Mouse (Mus musculus): Measurements from ENCODE around the gene Bex6. TPM values are rescaled to one million over a fixed set of nuclear protein-coding genes. Genes with fewer than 3 reads are reported as not detected.

Bex6 gene
- polyA plus RNA-seq, 1 experiment from 2014 or later = not detected

DNA sequence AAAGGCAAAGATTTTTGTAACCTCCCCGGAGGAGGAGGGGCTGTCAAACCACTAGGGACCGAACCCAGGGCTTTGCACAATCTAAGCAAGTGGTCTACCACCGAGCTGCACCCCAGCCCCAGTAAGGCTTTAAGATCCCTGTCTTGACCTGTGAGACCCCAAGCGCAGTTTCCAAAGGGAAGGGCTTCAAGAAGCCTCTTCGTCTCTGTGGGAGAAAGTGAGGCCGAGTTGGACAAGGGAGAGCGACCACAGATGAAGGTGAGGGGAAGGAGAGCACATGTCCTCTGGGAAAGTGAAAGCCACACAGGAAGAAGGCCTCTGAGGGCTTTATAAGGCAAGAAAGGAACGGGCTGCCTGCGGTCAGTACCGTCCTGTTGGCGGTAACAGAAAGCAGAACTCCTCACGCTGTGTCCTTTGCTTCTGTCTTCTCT lies 10.4 kb downstream of the Bex6 start:
- H3K9me3 ChIP-seq (ENCODE audit: control insufficient read depth, low read length) = no peaks in the 10 kb centered on the region
- ATAC-seq (ENCODE audit: low FRiP score) = no peak
- H3K9ac ChIP-seq (ENCODE audit: low read length) = no peak overlapping the region
- no peak overlapping the region for H3K4me3 ChIP-seq (ENCODE audit: low read depth, low read length)
- H3K27me3 ChIP-seq (ENCODE audit: control insufficient read depth, insufficient read depth, low read length) = no peaks in the 10 kb centered on the region
- no peaks in the 10 kb centered on the region for H3K4me1 ChIP-seq (ENCODE audit: control insufficient read depth, insufficient read depth, low read length)
- no peaks in the 10 kb centered on the region for H3K36me3 ChIP-seq (ENCODE audit: control insufficient read depth, insufficient read depth, low read length)
- H3K4me2 ChIP-seq = no peak overlapping the region
- peak; percentile 67 for DNase-seq (ENCODE audit: low spot score, missing footprints)
- 53% methylated on average over 12 of the region's 12 CpGs for WGBS
- H3K27ac ChIP-seq (ENCODE audit: low read depth, low read length) = no peak overlapping the region

DNA sequence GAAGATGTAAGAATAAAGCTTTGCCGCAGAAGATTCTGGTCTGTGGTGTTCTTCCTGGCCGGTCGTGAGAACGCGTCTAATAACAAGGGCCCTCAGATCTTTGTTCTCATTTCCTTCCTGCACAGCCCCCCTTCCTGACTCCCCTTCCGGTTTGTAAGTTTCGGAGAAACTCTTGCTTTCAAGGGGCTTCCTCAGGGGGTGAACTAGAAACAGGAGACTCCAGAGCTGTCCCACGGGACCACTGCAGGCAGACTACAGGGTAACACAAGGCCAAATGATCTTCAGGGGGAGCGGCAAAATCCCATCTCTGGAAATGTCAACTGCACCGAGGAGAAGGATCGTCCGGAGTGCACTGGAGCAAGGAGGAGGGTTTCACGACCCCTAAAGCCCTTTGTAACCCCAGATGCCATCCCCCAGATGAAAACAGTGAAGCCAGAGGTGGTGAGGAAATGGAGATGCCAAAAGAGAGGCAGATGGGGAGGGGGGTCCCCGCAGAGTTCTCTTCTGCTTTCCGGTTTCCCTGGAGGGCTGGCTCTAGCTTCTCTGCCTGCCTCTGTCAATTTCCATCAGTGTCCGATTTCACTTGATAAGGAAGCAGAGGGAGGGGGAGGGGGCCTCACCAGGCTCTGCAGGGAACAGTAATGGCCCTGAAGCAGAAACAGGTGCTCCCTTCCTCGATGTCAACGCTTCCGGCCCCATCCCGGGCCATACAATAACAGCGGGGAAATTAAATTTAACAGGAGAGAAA lies 20.8 kb downstream of the Bex6 start:
- H3K4me2 ChIP-seq = no peak overlapping the region
- no peak overlapping the region for H3K9ac ChIP-seq (ENCODE audit: low read length)
- ATAC-seq (ENCODE audit: low FRiP score) = no peak
- no peaks in the 10 kb centered on the region for H3K36me3 ChIP-seq (ENCODE audit: control insufficient read depth, insufficient read depth, low read length)
- no peak overlapping the region for H3K27ac ChIP-seq (ENCODE audit: low read depth, low read length)
- H3K9me3 ChIP-seq (ENCODE audit: control insufficient read depth, low read length) = no peaks in the 10 kb centered on the region; the same call in 1 of the 2 replicates
- no peak overlapping the region for H3K4me3 ChIP-seq (ENCODE audit: low read depth, low read length)
- no peak for DNase-seq (ENCODE audit: low spot score, missing footprints)
- H3K27me3 ChIP-seq (ENCODE audit: control insufficient read depth, insufficient read depth, low read length) = no peaks in the 10 kb centered on the region
- no peaks in the 10 kb centered on the region for H3K4me1 ChIP-seq (ENCODE audit: control insufficient read depth, insufficient read depth, low read length)
- WGBS = 70% methylated on average over 21 of the region's 21 CpGs

DNA sequence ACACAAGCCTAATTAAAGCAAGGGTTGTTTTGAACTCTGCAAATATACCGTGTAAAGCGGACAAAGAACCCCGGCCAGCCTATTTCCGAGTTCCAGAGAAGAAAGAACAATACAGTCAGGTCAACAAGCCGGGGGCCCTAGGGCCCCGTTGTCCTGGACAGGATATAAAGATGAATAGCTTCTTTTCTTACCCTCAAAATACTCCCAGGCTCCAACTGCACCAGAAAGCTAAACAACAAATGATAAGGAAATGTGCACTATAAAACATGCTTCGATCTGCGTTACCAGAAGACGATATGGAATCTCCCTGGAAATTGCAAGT lies 21.3 kb downstream of the Bex6 start:
- H3K4me1 ChIP-seq (ENCODE audit: control insufficient read depth, insufficient read depth, low read length) = no peaks in the 10 kb centered on the region
- no peak overlapping the region for H3K4me2 ChIP-seq
- no peaks in the 10 kb centered on the region; the same call in 1 of the 2 replicates for H3K9me3 ChIP-seq (ENCODE audit: control insufficient read depth, low read length)
- no peak for DNase-seq (ENCODE audit: low spot score, missing footprints)
- WGBS = 63% methylated on average over 9 of the region's 9 CpGs
- H3K27me3 ChIP-seq (ENCODE audit: control insufficient read depth, insufficient read depth, low read length) = no peaks in the 10 kb centered on the region
- H3K9ac ChIP-seq (ENCODE audit: low read length) = no peak overlapping the region
- H3K36me3 ChIP-seq (ENCODE audit: control insufficient read depth, insufficient read depth, low read length) = no peaks in the 10 kb centered on the region
- no peak for ATAC-seq (ENCODE audit: low FRiP score)
- H3K4me3 ChIP-seq (ENCODE audit: low read depth, low read length) = no peak overlapping the region
- H3K27ac ChIP-seq (ENCODE audit: low read depth, low read length) = no peak overlapping the region

DNA sequence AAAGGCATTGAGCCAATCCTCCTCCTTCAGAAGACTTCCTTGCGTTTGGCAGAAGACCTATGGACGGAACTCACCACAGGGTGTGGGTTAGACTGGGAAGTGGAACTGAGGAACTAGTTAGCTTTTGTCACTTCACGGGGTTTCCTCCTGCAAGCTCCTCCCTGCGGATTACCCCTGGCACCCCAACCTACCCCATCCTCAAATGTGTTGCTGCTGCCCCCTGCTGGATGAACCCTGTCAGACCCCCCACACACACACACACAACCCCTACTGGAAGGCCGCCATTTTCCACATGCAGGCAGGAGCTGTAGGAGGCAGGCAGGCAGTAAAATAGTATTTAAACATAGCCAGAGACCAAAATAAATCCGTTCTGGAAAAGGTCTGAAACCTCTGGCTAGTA lies 23.1 kb downstream of the Bex6 start:
- 76% methylated on average over 6 of the region's 6 CpGs for WGBS
- ATAC-seq (ENCODE audit: low FRiP score) (no peak), DNase-seq (ENCODE audit: low spot score, missing footprints) (no peak)
- H3K4me1 ChIP-seq (ENCODE audit: control insufficient read depth, insufficient read depth, low read length) = no peaks in the 10 kb centered on the region
- no peak overlapping the region for H3K4me2 ChIP-seq
- H3K9me3 ChIP-seq (ENCODE audit: control insufficient read depth, low read length) = no peaks in the 10 kb centered on the region; the same call in 1 of the 2 replicates
- H3K4me3 ChIP-seq (ENCODE audit: low read depth, low read length) = no peak overlapping the region
- H3K27me3 ChIP-seq (ENCODE audit: control insufficient read depth, insufficient read depth, low read length) = no peaks in the 10 kb centered on the region
- H3K9ac ChIP-seq (ENCODE audit: low read length) = no peak overlapping the region
- no peaks in the 10 kb centered on the region for H3K36me3 ChIP-seq (ENCODE audit: control insufficient read depth, insufficient read depth, low read length)
- no peak overlapping the region for H3K27ac ChIP-seq (ENCODE audit: low read depth, low read length)

DNA sequence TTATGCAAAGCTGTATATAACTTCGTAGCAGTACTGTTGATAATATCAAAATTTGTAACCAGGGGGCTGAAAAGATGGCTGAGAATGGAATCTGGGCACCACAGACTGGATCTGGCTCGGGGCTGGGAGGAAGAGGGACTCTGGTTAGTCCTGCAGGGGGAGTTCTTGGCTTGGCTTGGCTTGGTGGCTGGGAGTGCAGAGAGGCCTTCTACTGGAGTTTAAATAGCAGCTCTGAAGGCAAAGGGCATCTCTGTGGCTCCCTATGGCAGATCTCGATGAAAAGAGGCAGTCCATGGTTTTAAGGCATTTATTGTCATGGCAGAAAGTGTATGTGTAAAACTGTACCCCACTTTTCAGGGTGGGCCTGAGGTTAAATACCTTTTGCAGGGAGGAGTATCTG lies 25.3 kb downstream of the Bex6 start:
- 72% methylated on average over 3 of the region's 3 CpGs for WGBS
- Histone ChIP-seq H3K4me2 (no peak overlapping the region), H3K4me1 (ENCODE audit: control insufficient read depth, insufficient read depth, low read length) (no peaks in the 10 kb centered on the region), H3K4me3 (ENCODE audit: low read depth, low read length) (no peak overlapping the region), H3K9me3 (ENCODE audit: control insufficient read depth, low read length) (no peaks in the 10 kb centered on the region; the same call in 1 of the 2 replicates), H3K27me3 (ENCODE audit: control insufficient read depth, insufficient read depth, low read length) (no peaks in the 10 kb centered on the region), H3K36me3 (ENCODE audit: control insufficient read depth, insufficient read depth, low read length) (no peaks in the 10 kb centered on the region), H3K27ac (ENCODE audit: low read depth, low read length) (no peak overlapping the region), H3K9ac (ENCODE audit: low read length) (no peak overlapping the region)
- ATAC-seq (ENCODE audit: low FRiP score) = no peak
- DNase-seq (ENCODE audit: low spot score, missing footprints) = no peak

DNA sequence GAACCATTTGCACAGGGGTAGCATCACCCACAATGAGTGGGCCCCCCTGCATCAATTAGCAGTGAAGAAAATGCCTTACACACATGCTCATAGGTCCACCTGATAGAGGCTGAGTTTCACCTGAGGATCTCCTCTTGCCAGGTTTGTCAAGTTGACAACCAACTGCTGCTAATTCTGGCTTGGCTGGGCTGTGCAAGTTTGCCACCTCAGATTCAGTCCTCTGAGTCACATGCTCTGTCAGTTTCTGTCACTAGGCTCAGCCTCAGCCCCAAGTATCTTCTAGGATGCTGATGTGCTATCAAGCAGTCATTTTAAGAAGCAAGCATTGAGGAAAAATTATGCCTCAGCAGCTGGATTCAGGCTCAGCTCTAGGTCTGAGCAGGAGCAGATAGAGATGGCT lies 34.5 kb downstream of the Bex6 start:
- no peak overlapping the region for H3K4me3 ChIP-seq (ENCODE audit: low read depth, low read length)
- H3K36me3 ChIP-seq (ENCODE audit: control insufficient read depth, insufficient read depth, low read length) = no peaks in the 10 kb centered on the region
- H3K27ac ChIP-seq (ENCODE audit: low read depth, low read length) = no peak overlapping the region
- H3K4me2 ChIP-seq = no peak overlapping the region
- DNase-seq (ENCODE audit: low spot score, missing footprints) (no peak), ATAC-seq (ENCODE audit: low FRiP score) (no peak)
- no peaks in the 10 kb centered on the region for H3K27me3 ChIP-seq (ENCODE audit: control insufficient read depth, insufficient read depth, low read length)
- no peak overlapping the region for H3K9ac ChIP-seq (ENCODE audit: low read length)
- H3K4me1 ChIP-seq (ENCODE audit: control insufficient read depth, insufficient read depth, low read length) = no peaks in the 10 kb centered on the region
- H3K9me3 ChIP-seq (ENCODE audit: control insufficient read depth, low read length) = no peaks in the 10 kb centered on the region

DNA sequence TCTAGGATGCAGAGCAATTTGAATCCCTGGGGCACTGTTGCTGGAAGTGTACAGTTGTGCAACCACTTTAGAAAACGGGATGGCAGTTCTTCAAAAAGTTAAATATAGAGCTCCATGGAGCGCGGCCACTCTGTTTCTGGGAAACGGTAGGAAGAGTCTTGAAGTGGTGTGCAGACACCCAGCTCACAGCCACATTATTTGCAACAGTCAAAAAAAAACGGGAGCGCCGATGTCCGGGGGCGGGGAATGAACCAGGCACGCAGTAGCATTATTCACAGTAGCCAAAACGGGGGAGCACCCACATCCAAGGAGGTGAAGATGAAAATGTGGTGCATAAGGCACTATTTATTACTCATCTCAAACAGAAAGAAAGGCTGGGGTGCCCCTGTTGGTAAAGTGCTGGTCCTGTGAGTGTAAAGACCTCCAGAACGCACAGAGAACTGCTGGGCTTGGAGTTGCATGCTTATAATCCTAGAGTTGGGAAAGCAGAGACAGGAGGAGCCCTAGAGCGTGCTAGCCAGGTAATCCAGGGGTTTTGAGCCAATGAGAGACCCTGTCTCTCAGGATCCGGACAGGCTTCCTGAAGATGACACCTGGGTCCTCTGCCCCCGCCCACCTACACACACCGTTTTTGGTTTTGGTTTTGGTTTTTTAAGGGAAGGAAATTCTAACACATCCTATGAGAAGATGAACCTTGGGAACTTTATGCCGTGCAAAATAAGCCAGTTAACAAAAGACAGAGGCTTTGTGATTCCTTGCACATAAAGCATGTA lies 35.4 kb downstream of the Bex6 start:
- H3K27ac ChIP-seq (ENCODE audit: low read depth, low read length) = no peak overlapping the region
- no peak overlapping the region for H3K4me2 ChIP-seq
- WGBS = 79% methylated on average over 17 of the region's 17 CpGs
- H3K9ac ChIP-seq (ENCODE audit: low read length) = no peak overlapping the region
- DNase-seq (ENCODE audit: low spot score, missing footprints) = no peak
- no peaks in the 10 kb centered on the region for H3K9me3 ChIP-seq (ENCODE audit: control insufficient read depth, low read length)
- H3K4me1 ChIP-seq (ENCODE audit: control insufficient read depth, insufficient read depth, low read length) = no peaks in the 10 kb centered on the region
- H3K27me3 ChIP-seq (ENCODE audit: control insufficient read depth, insufficient read depth, low read length) = no peaks in the 10 kb centered on the region
- ATAC-seq (ENCODE audit: low FRiP score) = no peak
- no peaks in the 10 kb centered on the region for H3K36me3 ChIP-seq (ENCODE audit: control insufficient read depth, insufficient read depth, low read length)
- no peak overlapping the region for H3K4me3 ChIP-seq (ENCODE audit: low read depth, low read length)

DNA sequence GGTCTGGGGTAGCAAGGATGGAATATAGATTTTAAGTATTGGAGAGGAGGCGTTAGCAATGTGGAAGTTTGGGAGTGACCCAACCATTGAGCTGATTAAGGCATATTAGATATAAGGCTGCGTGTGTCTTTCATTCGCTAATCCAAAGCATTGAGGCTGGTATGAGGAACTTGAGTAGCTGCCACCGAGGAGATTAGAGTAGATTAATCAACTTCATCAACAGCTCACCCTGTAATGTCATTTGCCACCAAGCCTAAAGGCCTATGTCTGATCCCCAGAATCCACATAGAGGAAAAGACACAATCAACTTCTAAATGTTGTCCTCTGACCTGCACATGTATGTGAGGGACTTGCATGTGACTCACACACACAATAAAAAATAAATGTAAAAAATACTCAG lies 42.2 kb downstream of the Bex6 start:
- Histone ChIP-seq H3K27ac (ENCODE audit: low read depth, low read length) (no peak overlapping the region), H3K36me3 (ENCODE audit: control insufficient read depth, insufficient read depth, low read length) (no peaks in the 10 kb centered on the region), H3K4me1 (ENCODE audit: control insufficient read depth, insufficient read depth, low read length) (no peaks in the 10 kb centered on the region), H3K9ac (ENCODE audit: low read length) (no peak overlapping the region), H3K4me2 (no peak overlapping the region), H3K4me3 (ENCODE audit: low read depth, low read length) (no peak overlapping the region), H3K9me3 (ENCODE audit: control insufficient read depth, low read length) (no peaks in the 10 kb centered on the region), H3K27me3 (ENCODE audit: control insufficient read depth, insufficient read depth, low read length) (no peaks in the 10 kb centered on the region)
- ATAC-seq (ENCODE audit: low FRiP score) = no peak
- DNase-seq (ENCODE audit: low spot score, missing footprints) = no peak
- 80% methylated on average over 4 of the region's 4 CpGs for WGBS

DNA sequence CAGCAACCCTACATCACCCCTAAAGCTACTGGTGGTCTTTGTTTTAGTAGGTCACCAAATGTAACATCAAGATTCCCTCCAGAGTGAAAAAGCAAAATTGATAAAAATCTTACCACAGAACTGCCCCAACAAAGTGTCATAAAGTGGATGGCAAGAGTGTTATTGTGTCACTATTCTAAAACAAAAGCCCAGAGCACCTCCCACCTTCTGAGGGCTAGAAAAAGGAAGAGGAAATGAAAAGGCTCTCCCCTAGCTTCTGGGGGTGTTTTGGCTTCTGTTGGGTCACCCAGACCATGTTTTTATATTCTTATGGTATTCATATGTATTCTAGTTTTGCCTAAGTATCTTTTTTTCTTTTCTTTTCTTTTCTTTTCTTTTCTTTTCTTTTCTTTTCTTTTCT lies 42.8 kb downstream of the Bex6 start:
- no peaks in the 10 kb centered on the region for H3K4me1 ChIP-seq (ENCODE audit: control insufficient read depth, insufficient read depth, low read length)
- no peak overlapping the region for H3K9ac ChIP-seq (ENCODE audit: low read length)
- H3K4me3 ChIP-seq (ENCODE audit: low read depth, low read length) = no peak overlapping the region
- no peaks in the 10 kb centered on the region for H3K27me3 ChIP-seq (ENCODE audit: control insufficient read depth, insufficient read depth, low read length)
- no peak overlapping the region for H3K4me2 ChIP-seq
- ATAC-seq (ENCODE audit: low FRiP score) (no peak), DNase-seq (ENCODE audit: low spot score, missing footprints) (no peak)
- H3K9me3 ChIP-seq (ENCODE audit: control insufficient read depth, low read length) = no peaks in the 10 kb centered on the region
- H3K36me3 ChIP-seq (ENCODE audit: control insufficient read depth, insufficient read depth, low read length) = no peaks in the 10 kb centered on the region
- no peak overlapping the region for H3K27ac ChIP-seq (ENCODE audit: low read depth, low read length)

All from midbrain, embryonic 11.5 days (tissue).